Mouse (Mus musculus): Measurements from ENCODE around the gene Sspo. TPM values are rescaled to one million over a fixed set of nuclear protein-coding genes. Genes with fewer than 3 reads are reported as not detected.

Gene Sspo
- 0.13 and 0.42 TPM in 2 replicates for total RNA-seq (2012; rRNA removed)
- 0.08 and 0.11 TPM in 2 replicates for total RNA-seq (2014; rRNA removed)
- 0.17 and 0.18 TPM in 2 replicates for polyA plus RNA-seq (2012; ENCODE audit: insufficient read length, low read depth)

- dilution Hi-C loops (cut with MboI; ENCODE audit: extremely low pct_ligation_motif_present, extremely low pct_unique_long_range_greater_than_20kb, low sequenced_read_pairs) = no loop called here
Measured at GRCm38 (mm10) chr6:48447929-48448328, at the start of gene Sspo. Gene Sspo (plus strand): TSS chr6:48448229.

DNA sequence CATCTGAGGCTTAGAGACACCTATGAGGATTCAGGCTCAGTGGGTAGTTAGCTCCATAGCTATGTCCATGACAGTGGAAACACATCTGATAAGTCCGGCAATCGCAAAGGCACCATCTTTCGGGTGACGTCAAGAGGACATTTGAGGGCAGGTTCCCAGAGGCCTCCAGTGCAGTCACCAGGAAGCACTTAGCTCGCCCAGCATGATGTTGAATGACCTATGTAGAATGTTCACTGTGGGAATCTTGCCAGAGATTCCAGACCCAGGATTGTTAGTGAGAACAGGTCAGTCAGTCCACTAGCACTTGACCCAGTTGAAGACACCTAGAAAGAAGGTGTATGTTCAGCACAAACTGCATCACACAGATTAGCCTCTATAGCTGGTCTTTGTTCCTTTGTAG lies 48.1 kb upstream of the Sspo start:
- Histone ChIP-seq H3K36me3 (replicated peaks in 1 of 2; ENCODE audit: control insufficient read depth in 1 of 2, insufficient read depth in 1 of 2, low read length in 1 of 2) (peaks cover 11 to 43% of the 10 kb centered on the region in 2 experiments), H3K79me2 (replicated peaks; ENCODE audit: control insufficient read depth, extremely low read depth, insufficient read depth, poor library complexity, severe bottlenecking) (no peaks in the 10 kb centered on the region; the same call in 1 of the 2 replicates), H3K27me3 (replicated peaks) (no peaks in the 10 kb centered on the region), H3K4me2 (ENCODE audit: insufficient read depth, low read depth, poor library complexity, severe bottlenecking) (no peak overlapping the region), H3K9me3 (replicated peaks; ENCODE audit: low read length) (no peaks in the 10 kb centered on the region), H3K4me1 (ENCODE audit: control insufficient read depth in 1 of 2, insufficient read depth in 2 of 2) (peaks cover 14 to 62% of the 10 kb centered on the region in 2 experiments), H3K4me3 (replicated peaks in 1 of 3; ENCODE audit: low read depth in 2 of 3, low read length in 2 of 3, poor library complexity in 1 of 3) (no peak overlapping the region), H3K9ac (ENCODE audit: insufficient read depth, low read depth) (no peak overlapping the region), H3K27ac (ENCODE audit: insufficient read depth, low read depth) (no peak overlapping the region)
- TF ChIP-seq MAZ (IDR thresholded peaks at IDR 0.05; ENCODE audit: low read depth, low read length) (no peak), ETS1 (conservative IDR thresholded peaks at IDR 0.05; ENCODE audit: low read depth, low read length) (no peak), UBTF (IDR thresholded peaks at IDR 0.05; ENCODE audit: low read depth, low read length) (no peak), SIN3A (IDR thresholded peaks at IDR 0.05; ENCODE audit: low read length) (no peak), MAX (IDR thresholded peaks at IDR 0.05; ENCODE audit: low read length) (no peak), E2F4 (IDR thresholded peaks at IDR 0.05; ENCODE audit: insufficient replicate concordance, low read depth, low read length) (no peak), ELF1 (IDR thresholded peaks at IDR 0.05; ENCODE audit: low read depth, low read length) (no peak), GABPA (IDR thresholded peaks at IDR 0.05; ENCODE audit: insufficient replicate concordance, low read depth, low read length) (no peak), CHD1 (IDR thresholded peaks at IDR 0.05; ENCODE audit: low read depth, low read length) (no peak), MAFK (IDR thresholded peaks at IDR 0.05; ENCODE audit: insufficient replicate concordance, low read length) (no peak), EP300 (IDR thresholded peaks at IDR 0.05; ENCODE audit: low read length) (no peak), ZC3H11A (IDR thresholded peaks at IDR 0.05; ENCODE audit: low read depth, low read length) (no peak), USF1 (IDR thresholded peaks at IDR 0.05; ENCODE audit: low read depth, low read length) (no peak), NELFE (IDR thresholded peaks at IDR 0.05; ENCODE audit: low read depth, low read length) (no peak), ZNF384 (IDR thresholded peaks at IDR 0.05; ENCODE audit: low read depth, low read length) (no peak)
- no peak for DNase-seq (ENCODE audit: extremely low read depth)
- in situ Hi-C loops (cut with MboI; ENCODE audit: low pct_ligation_motif_present, low pct_unique_long_range_greater_than_20kb, low sequenced_read_pairs) = loop anchor here (10.0 kb wide), 1 partner anchor 225 kb away; no protein-coding TSS in a partner anchor
- dilution Hi-C loops (cut with MboI; ENCODE audit: extremely low pct_ligation_motif_present, extremely low pct_unique_long_range_greater_than_20kb, low sequenced_read_pairs) = no loop called here

More at GRCm38 (mm10) chr6:48447929-48448328, at the start of gene Sspo:
- H3K36me3 ChIP-seq (replicated peaks in 1 of 2; ENCODE audit: control insufficient read depth in 1 of 2, insufficient read depth in 1 of 2, low read length in 1 of 2) = no peaks in the 10 kb centered on the region
- in situ Hi-C loops (cut with MboI; ENCODE audit: low pct_ligation_motif_present, low pct_unique_long_range_greater_than_20kb, low sequenced_read_pairs) = no loop called here
- no peaks in the 10 kb centered on the region for H3K9me3 ChIP-seq (replicated peaks; ENCODE audit: low read length)
- H3K79me2 ChIP-seq (replicated peaks; ENCODE audit: control insufficient read depth, extremely low read depth, insufficient read depth, poor library complexity, severe bottlenecking) = no peaks in the 10 kb centered on the region
- H3K9ac ChIP-seq (ENCODE audit: insufficient read depth, low read depth) = no peak within 1 kb of the TSS
- no peaks in the 10 kb centered on the region for H3K27me3 ChIP-seq (replicated peaks)
- no peak for DNase-seq (ENCODE audit: extremely low read depth)
- no peak within 1 kb of the TSS for H3K27ac ChIP-seq (ENCODE audit: insufficient read depth, low read depth)
- no peak for TF ChIP-seq TBP (conservative IDR thresholded peaks at IDR 0.05; ENCODE audit: low read depth, low read length)
- TF ChIP-seq SIN3A (IDR thresholded peaks at IDR 0.05; ENCODE audit: low read length) = no peak
- no peak for TF ChIP-seq SMC3 (IDR thresholded peaks at IDR 0.05; ENCODE audit: low read depth, low read length)
- no peak for TF ChIP-seq NELFE (IDR thresholded peaks at IDR 0.05; ENCODE audit: low read depth, low read length)
- TF ChIP-seq HCFC1 (IDR thresholded peaks at IDR 0.05; ENCODE audit: low read depth, low read length) = no peak
- no peak for TF ChIP-seq ZC3H11A (IDR thresholded peaks at IDR 0.05; ENCODE audit: low read depth, low read length)
- no peak for TF ChIP-seq ZNF384 (IDR thresholded peaks at IDR 0.05; ENCODE audit: low read depth, low read length)
- no peak for TF ChIP-seq TCF12 (IDR thresholded peaks at IDR 0.05; ENCODE audit: low read depth, low read length)
- TF ChIP-seq MXI1 (IDR thresholded peaks at IDR 0.05; ENCODE audit: low read depth, low read length) = no peak
- TF ChIP-seq GABPA (IDR thresholded peaks at IDR 0.05; ENCODE audit: insufficient replicate concordance, low read depth, low read length) = no peak
- no peak for TF ChIP-seq UBTF (IDR thresholded peaks at IDR 0.05; ENCODE audit: low read depth, low read length)
- no peak for TF ChIP-seq ELF1 (IDR thresholded peaks at IDR 0.05; ENCODE audit: low read depth, low read length)
- no peak for TF ChIP-seq EP300 (IDR thresholded peaks at IDR 0.05; ENCODE audit: low read length)
- TF ChIP-seq KAT2A (IDR thresholded peaks at IDR 0.05; ENCODE audit: insufficient replicate concordance, low read length) = no peak
- no peak within 1 kb of the TSS for H3K4me3 ChIP-seq (replicated peaks in 1 of 3; ENCODE audit: low read depth in 2 of 3, low read length in 2 of 3, poor library complexity in 1 of 3)
- peaks cover 18 to 50% of the 10 kb centered on the region in 2 experiments for H3K4me1 ChIP-seq (ENCODE audit: control insufficient read depth in 1 of 2, insufficient read depth in 2 of 2)
- no peak within 1 kb of the TSS for H3K4me2 ChIP-seq (ENCODE audit: insufficient read depth, low read depth, poor library complexity, severe bottlenecking)

Measured in CH12.LX (cell line).